Mouse (Mus musculus) cerebellum, adult 2 months (tissue): ENCODE measurements around the gene Gm28038.

ENCODE experiments used
- CTCF ChIP-seq: fragments of 200-500 bp; IDR thresholded peaks from 2 replicates; pipeline ENCODE4 v1.5.1; 2011; ENCODE audit warnings: low read depth, mild to moderate bottlenecking, control low read depth, low read length, moderate library complexity, borderline replicate concordance; ENCODE audit not compliant: insufficient read depth
- POLR2A ChIP-seq: fragments of 200-500 bp; IDR thresholded peaks from 2 replicates; pipeline ENCODE4 v1.6.1; 2011; ENCODE audit warnings: low read length, control low read depth, borderline replicate concordance; ENCODE audit not compliant: insufficient read depth

- no peak for TF ChIP-seq CTCF
- no peak for TF ChIP-seq POLR2A
These were observed 14.4 kb upstream of the Gm28038 start for GRCm38 (mm10) chr2:30266392-30266941.
